Mouse (Mus musculus) myocyte (in vitro differentiated cells): ENCODE measurements at regions not wholly inside any gene's neighbourhood (a gene's known extent, or its start where the extent isn't known, plus 50 kb on each side); places are given as distances from the start of the nearest gene placed in this dataset.

ENCODE experiments used
- H3K27me3 ChIP-seq: one replicate; pipeline ENCODE4 v1.6.1; 2011; ENCODE audit not compliant: control insufficient read depth, insufficient read depth, insufficient read length
- H3K36me3 ChIP-seq: one replicate; pipeline ENCODE4 v1.6.1; 2011; ENCODE audit not compliant: control insufficient read depth, insufficient read depth
- H3K4me2 ChIP-seq: one replicate; pipeline ENCODE4 v1.6.1; 2011; ENCODE audit warnings: low read depth, control low read depth
- H3K4me3 ChIP-seq: one replicate; pipeline ENCODE4 v1.5.1; 2011; ENCODE audit warnings: mild to moderate bottlenecking, control low read depth, moderate library complexity
- H3K79me2 ChIP-seq: one replicate; pipeline ENCODE4 v1.6.1; 2011; ENCODE audit not compliant: control insufficient read depth, insufficient read depth
- H3ac ChIP-seq: one replicate; pipeline ENCODE4 v1.6.1; 2011; ENCODE audit not compliant: control insufficient read depth, insufficient read length
- CEBPB ChIP-seq: IDR thresholded peaks from 2 replicates; pipeline ENCODE4 v1.6.1; 2011; ENCODE audit warnings: mild to moderate bottlenecking, moderate library complexity; ENCODE audit not compliant: poor library complexity, insufficient read depth, severe bottlenecking
- E2F4 ChIP-seq: IDR thresholded peaks from one replicate; pipeline ENCODE4 v1.6.1; 2011; ENCODE audit warnings: mild to moderate bottlenecking, control low read depth, moderate library complexity; ENCODE audit not compliant: insufficient read depth
- MAX ChIP-seq: IDR thresholded peaks from one replicate; pipeline ENCODE4 v1.6.1; 2011; ENCODE audit warnings: low read depth, mild to moderate bottlenecking, control low read depth
- MYOD1 ChIP-seq, 3 experiments: IDR thresholded peaks; one replicate each; pipeline ENCODE4 v1.6.1; 2011; ENCODE audit warnings: control low read depth in 2 of 3, low read depth in 2 of 3, mild to moderate bottlenecking in 2 of 3, moderate library complexity in 1 of 3; ENCODE audit not compliant: insufficient read length in 2 of 3, control insufficient read depth in 1 of 3
- MYOG ChIP-seq, 3 experiments: IDR thresholded peaks; one replicate each; pipeline ENCODE4 v1.6.1; 2011; ENCODE audit warnings: control low read depth in 2 of 3, low read depth in 2 of 3, mild to moderate bottlenecking in 2 of 3; ENCODE audit not compliant: insufficient read length in 2 of 3, control insufficient read depth in 1 of 3, insufficient read depth in 1 of 3
- POLR2A ChIP-seq: IDR thresholded peaks from one replicate; pipeline ENCODE4 v1.6.1; 2011; ENCODE audit warnings: low read depth, mild to moderate bottlenecking, control low read depth, moderate library complexity; ENCODE audit not compliant: insufficient read length
- POLR2AphosphoS2 ChIP-seq: IDR thresholded peaks from one replicate; pipeline ENCODE4 v1.6.1; 2011; ENCODE audit warnings: low read depth, control low read depth; ENCODE audit not compliant: insufficient read length
- REST ChIP-seq: IDR thresholded peaks from one replicate; pipeline ENCODE4 v1.6.1; 2011; ENCODE audit warnings: mild to moderate bottlenecking, control low read depth, moderate library complexity; ENCODE audit not compliant: insufficient read depth, insufficient read length
- SRF ChIP-seq: IDR thresholded peaks from one replicate; pipeline ENCODE4 v1.6.1; 2011; ENCODE audit warnings: low read depth; ENCODE audit not compliant: control insufficient read depth, insufficient read length
- TCF12 ChIP-seq: IDR thresholded peaks from one replicate; pipeline ENCODE4 v1.6.1; 2011; ENCODE audit warnings: mild to moderate bottlenecking, control low read depth; ENCODE audit not compliant: poor library complexity, insufficient read depth, severe bottlenecking
- TCF3 ChIP-seq: IDR thresholded peaks from one replicate; pipeline ENCODE4 v1.6.1; 2011; ENCODE audit warnings: low read depth, control low read depth; ENCODE audit not compliant: insufficient read length
- USF1 ChIP-seq: IDR thresholded peaks from one replicate; pipeline ENCODE4 v1.6.1; 2011; ENCODE audit warnings: low read depth, mild to moderate bottlenecking, control low read depth, moderate library complexity

- Histone ChIP-seq H3K4me3 (no peak overlapping the region), H3K36me3 (no peaks in the 10 kb centered on the region), H3K79me2 (no peaks in the 10 kb centered on the region), H3K4me2 (no peak overlapping the region), H3ac (no peak overlapping the region), H3K27me3 (no peaks in the 10 kb centered on the region)
- TF ChIP-seq CEBPB: no peak
- no peak for TF ChIP-seq POLR2A
- TF ChIP-seq TCF3: no peak
- TF ChIP-seq E2F4: no peak
- no peak for TF ChIP-seq REST
- TF ChIP-seq POLR2AphosphoS2: no peak
- no peak for TF ChIP-seq MYOG (IDR thresholded peaks at IDR 0.05; ENCODE audit: control insufficient read depth in 1 of 3, insufficient read depth in 1 of 3, insufficient read length in 2 of 3, low read depth in 2 of 3)
- no peak for TF ChIP-seq MYOD1 (IDR thresholded peaks at IDR 0.05; ENCODE audit: control insufficient read depth in 1 of 3, insufficient read length in 2 of 3, low read depth in 2 of 3)
- TF ChIP-seq TCF12: no peak
- no peak for TF ChIP-seq MAX
- TF ChIP-seq USF1: no peak
- no peak for TF ChIP-seq SRF
Measured at GRCm38 (mm10) chr13:115417829-115418228, 316.1 kb upstream of the Itga1 start.

- no peak overlapping the region for H3ac ChIP-seq
- H3K4me3 ChIP-seq: no peak overlapping the region
- TF ChIP-seq POLR2A: no peak
- no peak for TF ChIP-seq MYOD1 (IDR thresholded peaks at IDR 0.05; ENCODE audit: control insufficient read depth in 1 of 3, insufficient read length in 2 of 3, low read depth in 2 of 3)
- no peak for TF ChIP-seq CEBPB
- TF ChIP-seq TCF3: no peak
- TF ChIP-seq MYOG (IDR thresholded peaks at IDR 0.05; ENCODE audit: control insufficient read depth in 1 of 3, insufficient read depth in 1 of 3, insufficient read length in 2 of 3, low read depth in 2 of 3): no peak
- TF ChIP-seq SRF: no peak
- no peak for TF ChIP-seq POLR2AphosphoS2
- TF ChIP-seq TCF12: no peak
- TF ChIP-seq MAX: no peak
- no peak for TF ChIP-seq REST
- no peak for TF ChIP-seq E2F4
- TF ChIP-seq USF1: no peak
- no peak overlapping the region for H3K4me2 ChIP-seq
- no peaks in the 10 kb centered on the region for H3K79me2 ChIP-seq
- H3K27me3 ChIP-seq: no peaks in the 10 kb centered on the region
- no peaks in the 10 kb centered on the region for H3K36me3 ChIP-seq
Measured at GRCm38 (mm10) chr13:115413721-115414531, 312.2 kb upstream of the Itga1 start.

GRCm38 (mm10) chr13:115405916-115406315 lies 304.2 kb upstream of the Itga1 start:
- no peak overlapping the region for H3K4me2 ChIP-seq
- H3K27me3 ChIP-seq: no peaks in the 10 kb centered on the region
- H3ac ChIP-seq: no peak overlapping the region
- H3K36me3 ChIP-seq: no peaks in the 10 kb centered on the region
- TF ChIP-seq MAX (no peak), CEBPB (no peak), POLR2AphosphoS2 (no peak), TCF12 (no peak), REST (no peak), E2F4 (no peak), POLR2A (no peak), MYOG (IDR thresholded peaks at IDR 0.05; ENCODE audit: control insufficient read depth in 1 of 3, insufficient read depth in 1 of 3, insufficient read length in 2 of 3, low read depth in 2 of 3) (no peak), USF1 (no peak), MYOD1 (IDR thresholded peaks at IDR 0.05; ENCODE audit: control insufficient read depth in 1 of 3, insufficient read length in 2 of 3, low read depth in 2 of 3) (no peak), SRF (no peak), TCF3 (no peak)
- H3K4me3 ChIP-seq: no peak overlapping the region
- H3K79me2 ChIP-seq: no peaks in the 10 kb centered on the region

GRCm38 (mm10) chr13:115400706-115401215 lies 299.0 kb upstream of the Itga1 start:
- H3K4me2 ChIP-seq: no peak overlapping the region
- H3K27me3 ChIP-seq: no peaks in the 10 kb centered on the region
- H3K4me3 ChIP-seq: no peak overlapping the region
- no peak overlapping the region for H3ac ChIP-seq
- TF ChIP-seq MYOD1 (IDR thresholded peaks at IDR 0.05; ENCODE audit: control insufficient read depth in 1 of 3, insufficient read length in 2 of 3, low read depth in 2 of 3): no peak
- no peak for TF ChIP-seq USF1
- no peak for TF ChIP-seq POLR2A
- no peak for TF ChIP-seq MYOG (IDR thresholded peaks at IDR 0.05; ENCODE audit: control insufficient read depth in 1 of 3, insufficient read depth in 1 of 3, insufficient read length in 2 of 3, low read depth in 2 of 3)
- TF ChIP-seq E2F4: no peak
- no peak for TF ChIP-seq MAX
- TF ChIP-seq CEBPB: no peak
- H3K36me3 ChIP-seq: no peaks in the 10 kb centered on the region
- no peaks in the 10 kb centered on the region for H3K79me2 ChIP-seq

GRCm38 (mm10) chr13:115379682-115380081 lies 277.9 kb upstream of the Itga1 start:
- Histone ChIP-seq H3K27me3 (no peaks in the 10 kb centered on the region), H3K4me3 (no peak overlapping the region), H3K36me3 (no peaks in the 10 kb centered on the region), H3K4me2 (no peak overlapping the region), H3K79me2 (no peaks in the 10 kb centered on the region), H3ac (no peak overlapping the region)
- TF ChIP-seq TCF12: no peak
- TF ChIP-seq E2F4: no peak
- no peak for TF ChIP-seq REST
- no peak for TF ChIP-seq MYOD1 (IDR thresholded peaks at IDR 0.05; ENCODE audit: control insufficient read depth in 1 of 3, insufficient read length in 2 of 3, low read depth in 2 of 3)
- no peak for TF ChIP-seq POLR2A
- TF ChIP-seq SRF: no peak
- no peak for TF ChIP-seq USF1
- no peak for TF ChIP-seq TCF3
- TF ChIP-seq POLR2AphosphoS2: no peak
- TF ChIP-seq CEBPB: no peak
- TF ChIP-seq MAX: no peak
- TF ChIP-seq MYOG (IDR thresholded peaks at IDR 0.05; ENCODE audit: control insufficient read depth in 1 of 3, insufficient read depth in 1 of 3, insufficient read length in 2 of 3, low read depth in 2 of 3): no peak
